Mouse (Mus musculus): Measurements from ENCODE around the gene Stap2. TPM values are rescaled to one million over a fixed set of nuclear protein-coding genes. Genes with fewer than 3 reads are reported as not detected.

Gene Stap2
- polyA plus RNA-seq, 1 experiment, result 4.7 TPM

Other genes starting within 250 kb of the Stap2 start
- gene Zfp119a, start 126.7 kb downstream of the Stap2 start, polyA plus RNA-seq (2012; rRNA removed), result 2.9 and 3.5 TPM in 2 replicates
- gene Zfp959, start 113.5 kb downstream of the Stap2 start, polyA plus RNA-seq (2012; rRNA removed), result 5.7 and 7.0 TPM in 2 replicates
- gene Zfp119b, start 56.1 kb downstream of the Stap2 start, polyA plus RNA-seq (2012; rRNA removed), result 2.0 and 2.4 TPM in 2 replicates
- gene Ebi3, start 52.9 kb downstream of the Stap2 start, polyA plus RNA-seq (2012; rRNA removed), result 1.9 and 2.0 TPM in 2 replicates
- 10.6 and 12.3 TPM in 2 replicates for gene Yju2, start 46.5 kb downstream of the Stap2 start, polyA plus RNA-seq (2012; rRNA removed)
- gene Shd, start 35.1 kb downstream of the Stap2 start, polyA plus RNA-seq (2012; rRNA removed), result 57.6 and 61.6 TPM in 2 replicates
- gene Fsd1, start 19.1 kb downstream of the Stap2 start, polyA plus RNA-seq (2012; rRNA removed), result 57.8 and 68.7 TPM in 2 replicates
- 126 and 132 TPM in 2 replicates for gene Mpnd, start 127 bp upstream of the Stap2 start, polyA plus RNA-seq (2012; rRNA removed)
- gene Sh3gl1, start 31.1 kb upstream of the Stap2 start, polyA plus RNA-seq (2012; rRNA removed), result 46.0 and 50.7 TPM in 2 replicates
- gene Chaf1a, start 34.9 kb upstream of the Stap2 start, polyA plus RNA-seq (2012; rRNA removed), result 2.7 and 2.8 TPM in 2 replicates
- gene Ubxn6, start 69.4 kb upstream of the Stap2 start, polyA plus RNA-seq (2012; rRNA removed), result 106 and 113 TPM in 2 replicates
- gene Hdgfl2, start 74.0 kb upstream of the Stap2 start, polyA plus RNA-seq (2012; rRNA removed), result 129 and 145 TPM in 2 replicates
- 0.36 and 0.56 TPM in 2 replicates for gene Plin4, start 104.2 kb upstream of the Stap2 start, polyA plus RNA-seq (2012; rRNA removed)
- 0.19 and 0.38 TPM in 2 replicates for gene Plin5, start 112.0 kb upstream of the Stap2 start, polyA plus RNA-seq (2012; rRNA removed)
- gene Lrg1, start 116.4 kb upstream of the Stap2 start, polyA plus RNA-seq (2012; rRNA removed), result 1.9 and 3.4 TPM in 2 replicates
- gene Sema6b, start 134.8 kb upstream of the Stap2 start, polyA plus RNA-seq (2012; rRNA removed), result 89.0 and 95.5 TPM in 2 replicates
- gene Tnfaip8l1, start 156.9 kb upstream of the Stap2 start, polyA plus RNA-seq (2012; rRNA removed), result 6.6 TPM in 2 replicates
- 43.1 and 43.8 TPM in 2 replicates for gene Mydgf, start 178.3 kb upstream of the Stap2 start, polyA plus RNA-seq (2012; rRNA removed)
- gene Dpp9, start 213.3 kb upstream of the Stap2 start, polyA plus RNA-seq (2012; rRNA removed), result 49.7 and 52.4 TPM in 2 replicates

Measured in frontal cortex, adult 2 months (tissue).